Mouse (Mus musculus) stomach, embryonic 14.5 days (tissue): ENCODE measurements around the gene Hipk4. TPM values are rescaled to one million over a fixed set of nuclear protein-coding genes. Genes with fewer than 3 reads are reported as not detected.
A peak's percentile ranks its signal among the peaks of the same experiment; 100 is the strongest.

Experiments used
- ATAC-seq: fragments of 200-750 bp; cut with Nextera tagmentation; 2 replicates; pipeline ENCODE4 v1.8.0; 2017; ENCODE audit warnings: low read depth, moderate TSS enrichment; ENCODE audit not compliant: insufficient number of reproducible peaks, insufficient read depth, low FRiP score
- H3K27ac ChIP-seq: fragments of 300-500 bp; sonication (generic); 2 replicates; pipeline ENCODE4 v1.5.1; 2014; ENCODE audit warnings: mild to moderate bottlenecking, low read length, moderate library complexity, mixed read lengths
- H3K27me3 ChIP-seq: fragments of 300-500 bp; sonication (generic); 2 replicates; pipeline ENCODE4 v1.6.1; 2014; ENCODE audit warnings: low read length, control low read depth, mixed read lengths; ENCODE audit not compliant: control insufficient read depth, insufficient read depth
- H3K36me3 ChIP-seq: fragments of 300-500 bp; sonication (generic); 2 replicates; pipeline ENCODE4 v1.6.1; 2014; ENCODE audit warnings: mild to moderate bottlenecking, control low read depth, low read length, moderate library complexity, mixed read lengths; ENCODE audit not compliant: control insufficient read depth, insufficient read depth
- H3K4me1 ChIP-seq: fragments of 300-500 bp; sonication (generic); 2 replicates; pipeline ENCODE4 v1.6.1; 2014; ENCODE audit warnings: low read length, control low read depth, mixed read lengths; ENCODE audit not compliant: control insufficient read depth, insufficient read depth
- H3K4me2 ChIP-seq: fragments of 300-500 bp; sonication (generic); replicated peaks from 2 replicates; pipeline ENCODE4 v1.6.1; 2014; ENCODE audit warnings: low read depth, low read length, control low read depth
- H3K4me3 ChIP-seq: fragments of 300-500 bp; sonication (generic); 2 replicates; pipeline ENCODE4 v1.5.1; 2014; ENCODE audit warnings: low read depth, low read length, control low read depth
- H3K9ac ChIP-seq: fragments of 300-500 bp; sonication (generic); replicated peaks from 2 replicates; pipeline ENCODE4 v1.6.1; 2014; ENCODE audit warnings: low read depth, mild to moderate bottlenecking, control low read depth, low read length, moderate library complexity, mixed read lengths
- H3K9me3 ChIP-seq: fragments of 300-500 bp; sonication (generic); 2 replicates; pipeline ENCODE4 v1.6.1; 2016; ENCODE audit warnings: low read depth, low read length, control low read depth; ENCODE audit not compliant: control insufficient read depth
- WGBS: fragments of 180-500 bp; shearing (Covaris S2); extraction: QIAGEN DNeasy Blood & Tissue Kit; methylation state at CpG from one replicate; pipeline ENCODE4 v1.1.7; 2014; 5-methylcytosine and 5-hydroxymethylcytosine counted together
- polyA plus RNA-seq: library from polyadenylated mRNA; unstranded; fragments of >200 nt; fragmentation: Nextera tagmentation; extraction: Ambion mirVana; gene quantifications from 2 replicates; pipeline ENCODE4 v1.2.1, GENCODE M21; 2014

Hipk4 gene
- polyA plus RNA-seq, 1 experiment from 2014 or later: 1.0 TPM

- Histone ChIP-seq H3K4me2 (no peak overlapping the region), H3K4me3 (no peak overlapping the region), H3K27me3 (no peaks in the 10 kb centered on the region), H3K27ac (no peak overlapping the region), H3K9me3 (no peaks in the 10 kb centered on the region), H3K36me3 (peaks cover 6% of the 10 kb centered on the region; the same call in 1 of the 2 replicates), H3K4me1 (peaks cover 5% of the 10 kb centered on the region; the same call in 1 of the 2 replicates), H3K9ac (no peak overlapping the region)
- ATAC-seq: no peak
- WGBS: 86% methylated on average over 8 of the region's 8 CpGs
Measured at GRCm38 (mm10) chr7:27537998-27538397, 14.9 kb downstream of the Hipk4 start.

DNA sequence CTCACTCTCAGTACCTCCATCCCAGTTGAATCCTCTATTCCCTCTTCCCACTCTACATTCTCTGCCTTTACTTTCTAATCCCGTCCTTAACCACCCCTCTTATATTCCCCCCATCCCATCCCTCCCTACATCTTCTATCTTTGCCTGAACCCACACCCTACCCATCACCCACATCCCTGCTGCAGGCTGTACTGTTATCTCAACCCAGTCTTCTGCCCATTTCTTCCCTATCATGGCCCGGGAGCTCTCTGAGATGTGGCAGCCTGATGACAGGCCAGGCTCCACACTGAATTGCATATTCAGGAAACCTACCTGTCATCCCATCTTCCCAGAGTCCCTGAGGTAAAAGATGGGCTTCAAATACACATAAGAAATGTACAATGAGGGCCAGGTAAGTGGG is 15.7 kb downstream of the Hipk4 start:
- Histone ChIP-seq H3K9ac (no peak overlapping the region), H3K4me3 (no peak overlapping the region), H3K4me1 (peaks cover 5% of the 10 kb centered on the region; the same call in 1 of the 2 replicates), H3K27me3 (no peaks in the 10 kb centered on the region), H3K27ac (no peak overlapping the region), H3K9me3 (no peaks in the 10 kb centered on the region), H3K36me3 (peaks cover 6% of the 10 kb centered on the region; the same call in 1 of the 2 replicates), H3K4me2 (no peak overlapping the region)
- no peak for ATAC-seq
- 84% methylated on average over 2 of the region's 2 CpGs for WGBS

GRCm38 (mm10) chr7:27540521-27540920 is 17.5 kb downstream of the Hipk4 start:
- Histone ChIP-seq H3K4me3 (no peak overlapping the region), H3K27ac (no peak overlapping the region), H3K4me2 (no peak overlapping the region), H3K27me3 (no peaks in the 10 kb centered on the region), H3K9ac (no peak overlapping the region), H3K36me3 (peaks cover 6% of the 10 kb centered on the region; the same call in 1 of the 2 replicates), H3K4me1 (peaks cover 5% of the 10 kb centered on the region; the same call in 1 of the 2 replicates), H3K9me3 (no peaks in the 10 kb centered on the region)
- 61% methylated on average over 2 of the region's 2 CpGs for WGBS
- ATAC-seq: 0 out of 2 replicates have a peak, but pooled peaks have one; percentile 4

GRCm38 (mm10) chr7:27540935-27541334 is 17.9 kb downstream of the Hipk4 start:
- Histone ChIP-seq H3K27ac (no peak overlapping the region), H3K4me3 (no peak overlapping the region), H3K9me3 (no peaks in the 10 kb centered on the region), H3K9ac (no peak overlapping the region), H3K4me1 (peaks cover 5% of the 10 kb centered on the region; the same call in 1 of the 2 replicates), H3K36me3 (peaks cover 6% of the 10 kb centered on the region; the same call in 1 of the 2 replicates), H3K4me2 (no peak overlapping the region), H3K27me3 (no peaks in the 10 kb centered on the region)
- ATAC-seq: no peak
- WGBS: 77% methylated on average over 6 of the region's 6 CpGs

- Histone ChIP-seq H3K27ac (no peak overlapping the region), H3K4me3 (no peak overlapping the region), H3K36me3 (peaks cover 6% of the 10 kb centered on the region; the same call in 1 of the 2 replicates), H3K4me1 (peaks cover 5% of the 10 kb centered on the region; the same call in 1 of the 2 replicates), H3K27me3 (no peaks in the 10 kb centered on the region), H3K9ac (no peak overlapping the region), H3K4me2 (no peak overlapping the region), H3K9me3 (no peaks in the 10 kb centered on the region)
- ATAC-seq: no peak
- 76% methylated on average over 16 of the region's 16 CpGs for WGBS
Measured at GRCm38 (mm10) chr7:27541431-27541830, 18.4 kb downstream of the Hipk4 start.

DNA sequence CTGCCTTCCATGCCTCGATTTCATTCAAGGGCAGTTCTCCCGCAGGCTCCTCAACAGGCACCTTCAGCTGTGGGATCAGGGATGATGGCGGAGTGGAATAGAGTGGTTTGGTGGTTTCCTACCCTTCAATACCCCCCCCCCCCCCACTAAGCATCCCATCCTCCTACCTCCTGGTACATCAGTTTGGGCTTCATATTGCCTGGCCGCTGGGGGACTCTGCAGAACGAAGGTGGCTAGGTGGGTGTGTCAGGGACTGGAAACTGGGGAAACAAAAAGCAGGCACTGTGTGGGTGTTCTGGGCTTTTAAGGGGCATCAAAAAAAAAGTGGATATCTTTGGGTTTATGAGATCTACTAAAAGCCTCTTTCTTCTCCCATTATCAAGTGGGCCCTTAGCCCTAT is 18.9 kb downstream of the Hipk4 start:
- Histone ChIP-seq H3K4me1 (peaks cover 5% of the 10 kb centered on the region; the same call in 1 of the 2 replicates), H3K4me3 (peak overlapping the region; percentile 43), H3K4me2 (peak overlapping the region; percentile 82), H3K36me3 (peaks cover 4% of the 10 kb centered on the region; the same call in 1 of the 2 replicates), H3K27me3 (no peaks in the 10 kb centered on the region), H3K9ac (peak overlapping the region; percentile 34; the same call in 1 of the 2 replicates), H3K9me3 (no peaks in the 10 kb centered on the region), H3K27ac (no peak overlapping the region)
- 53% methylated on average over 5 of the region's 5 CpGs for WGBS
- no peak for ATAC-seq

DNA sequence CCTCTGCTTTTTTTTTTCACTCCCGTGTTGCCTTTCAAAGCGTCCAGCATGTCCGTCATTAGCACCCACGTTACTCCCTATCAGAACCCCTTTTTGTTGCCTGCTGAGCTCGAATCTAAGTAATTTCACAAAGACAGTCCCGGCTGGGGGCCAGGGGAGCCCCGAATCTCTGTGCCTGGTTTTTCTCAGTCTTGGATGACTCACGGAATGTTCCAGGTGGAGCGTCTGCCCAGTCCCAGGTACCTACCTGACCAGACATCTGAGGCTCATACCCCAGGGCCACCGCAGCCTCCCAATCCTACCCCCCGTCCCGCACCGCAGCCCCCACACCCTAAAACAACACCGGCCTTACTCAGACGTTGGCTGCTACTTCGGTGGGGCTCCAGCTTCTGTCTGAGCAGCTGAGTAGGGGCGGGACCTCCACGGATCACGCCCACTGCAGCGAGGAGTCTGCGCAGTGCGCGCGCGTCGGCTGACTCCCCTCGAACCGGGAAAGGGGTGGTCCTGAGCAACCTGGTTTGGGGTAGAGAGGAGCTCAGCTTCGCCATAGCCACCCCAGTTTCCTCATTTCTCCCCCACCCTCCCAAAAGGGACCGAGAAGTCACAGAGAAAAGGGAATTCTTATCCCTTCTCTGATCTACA is 19.4 kb downstream of the Hipk4 start:
- Histone ChIP-seq H3K9ac (peak overlapping the region; percentile 34), H3K27me3 (no peaks in the 10 kb centered on the region), H3K27ac (peak overlapping the region; percentile 39; the same call in 1 of the 2 replicates), H3K4me2 (peak overlapping the region; percentile 82), H3K4me1 (peaks cover 5% of the 10 kb centered on the region; the same call in 1 of the 2 replicates), H3K9me3 (no peaks in the 10 kb centered on the region), H3K36me3 (peaks cover 4% of the 10 kb centered on the region; the same call in 1 of the 2 replicates), H3K4me3 (peak overlapping the region; percentile 43)
- 2% methylated on average over 30 of the region's 30 CpGs for WGBS
- peak; percentile 88 for ATAC-seq

DNA sequence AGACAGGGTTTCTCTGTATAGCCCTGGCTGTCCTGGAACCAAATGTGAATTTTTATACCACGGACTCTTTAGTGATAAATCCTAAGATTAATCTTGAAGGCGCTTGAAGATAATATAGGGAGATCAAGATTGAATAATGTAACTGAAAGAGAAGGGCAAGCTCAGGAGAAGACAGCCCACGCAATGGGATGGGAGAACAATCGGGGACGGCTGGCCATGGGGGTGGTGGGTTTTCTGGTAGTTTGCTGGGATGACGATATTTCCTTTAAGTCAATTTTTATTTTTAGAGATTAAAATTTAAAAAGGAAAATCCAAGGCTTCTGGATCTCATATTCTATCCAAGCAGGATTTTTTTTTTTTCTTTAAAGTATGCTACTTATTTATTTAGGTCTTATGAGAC is 20.0 kb downstream of the Hipk4 start:
- peak overlapping the region; percentile 82 for H3K4me2 ChIP-seq

More for the DNA sequence above, 20.0 kb downstream of the Hipk4 start:
- Histone ChIP-seq H3K36me3 (peaks cover 4% of the 10 kb centered on the region; the same call in 1 of the 2 replicates), H3K9ac (no peak overlapping the region), H3K4me3 (peak overlapping the region; percentile 43), H3K9me3 (no peaks in the 10 kb centered on the region), H3K27me3 (no peaks in the 10 kb centered on the region), H3K4me1 (peaks cover 5% of the 10 kb centered on the region; the same call in 1 of the 2 replicates), H3K27ac (peak overlapping the region; percentile 39; the same call in 1 of the 2 replicates)
- 25% methylated on average over 6 of the region's 6 CpGs for WGBS
- peak; percentile 5; the same call in 1 of the 2 replicates for ATAC-seq
